Mouse (Mus musculus): ENCODE data around the gene Parg.
A peak's percentile ranks its signal among the peaks of the same experiment; 100 is the strongest.

Gene Parg

GRCm38 (mm10) chr14:32321732-32322685 is 120.3 kb downstream of the Parg start, which contains the start of gene Ogdhl:
TSS of gene Ogdhl (plus strand) at chr14:32322019.
- peak; percentile 38 to 56 for DNase-seq (ENCODE audit: low spot score in 2 of 2)

- DNase-seq (ENCODE audit: low spot score in 2 of 2): no peak
Measured at GRCm38 (mm10) chr14:32323221-32323620, 121.5 kb downstream of the Parg start.

GRCm38 (mm10) chr14:32327366-32327765 is 125.6 kb downstream of the Parg start:
- DNase-seq (ENCODE audit: low spot score in 2 of 2): no peak

GRCm38 (mm10) chr14:32332515-32333445 is 131.0 kb downstream of the Parg start:
- DNase-seq (ENCODE audit: low spot score in 2 of 2): no peak

- DNase-seq (ENCODE audit: low spot score in 2 of 2): no peak
Measured at GRCm38 (mm10) chr14:32336021-32336420, 134.3 kb downstream of the Parg start.

GRCm38 (mm10) chr14:32336547-32336946 is 134.8 kb downstream of the Parg start:
- DNase-seq (ENCODE audit: low spot score in 2 of 2): no peak

GRCm38 (mm10) chr14:32341823-32342222 is 140.1 kb downstream of the Parg start:
- no peak for DNase-seq (ENCODE audit: low spot score in 2 of 2)

- no peak for DNase-seq (ENCODE audit: low spot score in 2 of 2)
Measured at GRCm38 (mm10) chr14:32344176-32344575, 142.4 kb downstream of the Parg start.

GRCm38 (mm10) chr14:32344694-32345093 is 142.9 kb downstream of the Parg start:
- no peak for DNase-seq (ENCODE audit: low spot score in 2 of 2)

All from thymus, postnatal 10 days (tissue).